Mouse (Mus musculus) hindbrain, embryonic 16.5 days (tissue): Measurements from ENCODE around the gene Ubtd1. TPM values are rescaled to one million over a fixed set of nuclear protein-coding genes. Genes with fewer than 3 reads are reported as not detected.

Experiments used
- ATAC-seq: fragments of 200-750 bp; cut with Nextera tagmentation; 2 replicates; pipeline ENCODE4 v1.8.0; 2017; ENCODE audit warnings: moderate TSS enrichment, moderate library complexity
- H3K27ac ChIP-seq: fragments of 300-500 bp; sonication (generic); 2 replicates; pipeline ENCODE4 v1.5.1; 2014; ENCODE audit warnings: low read depth, mild to moderate bottlenecking, control low read depth, low read length, moderate library complexity
- H3K27me3 ChIP-seq: fragments of 300-500 bp; sonication (generic); replicated peaks from 2 replicates; pipeline ENCODE4 v1.6.1; 2014; ENCODE audit warnings: low read length; ENCODE audit not compliant: control insufficient read depth, insufficient read depth
- H3K36me3 ChIP-seq: fragments of 300-500 bp; sonication (generic); 2 replicates; pipeline ENCODE4 v1.6.1; 2014; ENCODE audit warnings: mild to moderate bottlenecking, low read length, moderate library complexity, mixed read lengths; ENCODE audit not compliant: control insufficient read depth, insufficient read depth
- H3K4me1 ChIP-seq: fragments of 300-500 bp; sonication (generic); 2 replicates; pipeline ENCODE4 v1.6.1; 2014; ENCODE audit warnings: low read depth, low read length; ENCODE audit not compliant: control insufficient read depth, insufficient read depth
- H3K4me2 ChIP-seq: fragments of 300-500 bp; sonication (generic); 2 replicates; pipeline ENCODE4 v1.6.1; 2014; ENCODE audit warnings: mild to moderate bottlenecking, low read length, control low read depth, moderate library complexity
- H3K4me3 ChIP-seq: fragments of 300-500 bp; sonication (generic); 2 replicates; pipeline ENCODE4 v1.5.1; 2014; ENCODE audit warnings: mild to moderate bottlenecking, low read length, control low read depth, moderate library complexity
- H3K9ac ChIP-seq: fragments of 300-500 bp; sonication (generic); 2 replicates; pipeline ENCODE4 v1.6.1; 2014; ENCODE audit warnings: low read depth, mild to moderate bottlenecking, control low read depth, low read length, moderate library complexity
- H3K9me3 ChIP-seq: fragments of 300-500 bp; sonication (generic); 2 replicates; pipeline ENCODE4 v1.6.1; 2014; ENCODE audit warnings: mild to moderate bottlenecking, low read length, moderate library complexity; ENCODE audit not compliant: control insufficient read depth
- WGBS: fragments of 180-500 bp; shearing (Covaris S2); extraction: QIAGEN DNeasy Blood & Tissue Kit; methylation state at CpG from one replicate; pipeline ENCODE4 v1.1.7; 2014; 5-methylcytosine and 5-hydroxymethylcytosine counted together
- polyA plus RNA-seq: library from polyadenylated mRNA; unstranded; fragments of >200 nt; fragmentation: Nextera tagmentation; extraction: Ambion mirVana; gene quantifications from 2 replicates; pipeline ENCODE4 v1.2.1, GENCODE M21; 2015

The Ubtd1 gene
- polyA plus RNA-seq, 1 experiment from 2014 or later = 13.4 TPM

DNA sequence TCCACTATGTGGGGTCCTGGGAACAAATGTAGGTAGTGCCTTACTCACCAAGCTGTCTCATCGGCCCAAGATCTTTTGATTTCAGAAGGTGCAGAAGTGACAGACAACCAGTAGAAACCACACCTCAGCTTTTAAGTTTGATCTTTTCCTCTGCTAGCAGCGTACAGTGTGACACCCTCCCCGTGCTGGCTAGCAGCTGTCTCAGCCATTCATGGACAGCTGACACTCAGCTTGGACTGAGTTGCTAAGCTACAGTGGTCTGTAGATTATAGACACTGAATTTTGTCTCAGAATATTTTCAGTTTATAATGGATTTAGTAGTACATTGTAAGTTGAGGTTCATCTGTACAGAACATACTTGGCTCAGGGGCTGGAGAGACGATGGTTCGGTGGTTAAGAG is 49.5 kb downstream of the Ubtd1 start:
- Histone ChIP-seq H3K9ac (no peak overlapping the region), H3K4me2 (no peak overlapping the region), H3K4me1 (peaks cover 5% of the 10 kb centered on the region), H3K4me3 (no peak overlapping the region), H3K27me3 (no peaks in the 10 kb centered on the region), H3K27ac (no peak overlapping the region), H3K9me3 (no peaks in the 10 kb centered on the region), H3K36me3 (no peaks in the 10 kb centered on the region)
- 87% methylated on average over 5 of the region's 5 CpGs for WGBS
- no peak for ATAC-seq

DNA sequence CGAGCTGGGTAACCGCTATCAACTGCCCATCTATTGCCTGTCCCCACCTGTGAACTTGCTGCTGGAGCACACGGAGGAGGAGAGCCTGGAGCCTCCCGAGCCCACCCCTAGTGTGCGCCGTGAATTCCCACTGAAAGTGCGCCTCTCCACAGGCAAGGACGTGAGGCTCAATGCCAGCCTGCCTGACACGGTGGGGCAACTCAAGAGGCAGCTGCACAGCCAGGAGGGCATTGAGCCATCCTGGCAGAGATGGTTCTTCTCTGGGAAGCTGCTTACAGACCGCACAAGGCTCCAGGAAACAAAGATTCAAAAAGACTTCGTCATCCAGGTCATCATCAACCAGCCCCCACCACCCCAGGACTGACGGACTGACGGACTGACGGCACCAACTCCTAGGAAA is 52.0 kb downstream of the Ubtd1 start:
- Histone ChIP-seq H3K9me3 (no peaks in the 10 kb centered on the region), H3K27me3 (no peaks in the 10 kb centered on the region), H3K4me3 (no peak overlapping the region), H3K4me1 (peaks cover 5% of the 10 kb centered on the region), H3K36me3 (no peaks in the 10 kb centered on the region), H3K4me2 (no peak overlapping the region), H3K27ac (no peak overlapping the region), H3K9ac (no peak overlapping the region)
- WGBS = 80% methylated on average over 14 of the region's 14 CpGs
- ATAC-seq = no peak

DNA sequence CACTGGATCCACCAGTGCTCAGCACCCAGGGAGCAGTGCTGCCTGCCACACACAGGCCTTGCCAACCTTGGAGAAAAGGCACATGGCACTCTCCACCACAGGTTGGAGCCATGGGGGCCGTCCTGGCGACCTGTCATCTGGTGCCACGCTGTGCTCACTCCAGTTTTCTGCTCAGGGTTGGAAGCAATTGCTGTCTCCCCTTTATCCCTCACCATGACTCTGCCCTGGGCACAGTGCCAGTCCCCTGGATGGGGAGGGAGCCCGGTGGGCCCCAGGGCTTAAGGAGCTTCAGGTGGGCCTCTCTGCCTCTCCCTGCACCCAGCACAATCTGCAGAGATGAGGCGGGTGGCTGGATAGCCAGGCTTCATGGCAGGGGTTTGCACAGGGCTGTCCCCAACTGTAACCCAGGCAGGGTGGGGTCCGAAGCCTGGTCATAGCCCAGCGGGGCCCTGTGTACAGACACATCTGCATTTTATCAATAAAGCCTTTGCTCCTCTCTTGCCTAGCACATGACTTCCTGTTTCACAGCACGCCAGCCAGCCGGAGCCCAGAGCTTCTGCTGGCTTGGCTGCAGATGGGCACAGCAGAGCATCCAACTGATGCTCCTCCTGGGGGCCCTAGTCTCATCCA is 52.7 kb downstream of the Ubtd1 start:
- ATAC-seq = no peak
- Histone ChIP-seq H3K9me3 (no peaks in the 10 kb centered on the region), H3K27ac (no peak overlapping the region), H3K36me3 (no peaks in the 10 kb centered on the region), H3K4me2 (no peak overlapping the region), H3K4me3 (no peak overlapping the region), H3K9ac (peak overlapping the region; percentile 22; the same call in 1 of the 2 replicates), H3K27me3 (no peaks in the 10 kb centered on the region), H3K4me1 (peaks cover 5% of the 10 kb centered on the region)
- WGBS = 60% methylated on average over 9 of the region's 9 CpGs

DNA sequence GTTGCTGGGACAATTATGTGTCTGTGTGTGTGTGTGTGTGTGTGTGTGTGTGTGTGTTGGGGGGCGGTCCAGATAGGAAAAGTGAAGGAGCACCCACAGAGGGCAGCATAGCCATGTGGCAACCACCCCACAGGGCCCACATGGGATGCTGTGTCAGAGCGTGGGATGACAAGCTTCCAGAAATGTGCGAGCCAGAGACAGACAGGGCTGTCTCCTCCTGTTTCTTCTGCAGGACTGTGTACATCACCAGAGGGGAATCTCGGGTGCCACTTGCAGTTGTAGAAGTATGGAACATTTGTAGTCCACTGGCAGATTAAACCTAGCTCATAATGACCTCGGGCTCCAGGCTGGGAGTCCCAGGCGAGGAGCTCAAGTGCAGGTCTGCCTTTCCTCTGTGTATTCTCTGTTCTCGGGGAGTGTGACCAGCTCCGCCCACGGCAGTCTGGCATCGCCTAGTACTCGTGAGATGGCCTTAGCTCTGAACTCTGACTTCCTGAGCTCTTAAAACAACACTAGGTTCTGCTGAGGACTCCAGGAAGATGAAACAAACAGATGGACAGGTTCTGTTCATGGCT is 53.4 kb downstream of the Ubtd1 start:
- Histone ChIP-seq H3K27ac (no peak overlapping the region), H3K27me3 (no peaks in the 10 kb centered on the region), H3K4me1 (peaks cover 5% of the 10 kb centered on the region), H3K4me2 (no peak overlapping the region), H3K9ac (no peak overlapping the region), H3K36me3 (no peaks in the 10 kb centered on the region), H3K4me3 (no peak overlapping the region), H3K9me3 (no peaks in the 10 kb centered on the region)
- 59% methylated on average over 11 of the region's 11 CpGs for WGBS
- peak; percentile 39; the same call in 1 of the 2 replicates for ATAC-seq

DNA sequence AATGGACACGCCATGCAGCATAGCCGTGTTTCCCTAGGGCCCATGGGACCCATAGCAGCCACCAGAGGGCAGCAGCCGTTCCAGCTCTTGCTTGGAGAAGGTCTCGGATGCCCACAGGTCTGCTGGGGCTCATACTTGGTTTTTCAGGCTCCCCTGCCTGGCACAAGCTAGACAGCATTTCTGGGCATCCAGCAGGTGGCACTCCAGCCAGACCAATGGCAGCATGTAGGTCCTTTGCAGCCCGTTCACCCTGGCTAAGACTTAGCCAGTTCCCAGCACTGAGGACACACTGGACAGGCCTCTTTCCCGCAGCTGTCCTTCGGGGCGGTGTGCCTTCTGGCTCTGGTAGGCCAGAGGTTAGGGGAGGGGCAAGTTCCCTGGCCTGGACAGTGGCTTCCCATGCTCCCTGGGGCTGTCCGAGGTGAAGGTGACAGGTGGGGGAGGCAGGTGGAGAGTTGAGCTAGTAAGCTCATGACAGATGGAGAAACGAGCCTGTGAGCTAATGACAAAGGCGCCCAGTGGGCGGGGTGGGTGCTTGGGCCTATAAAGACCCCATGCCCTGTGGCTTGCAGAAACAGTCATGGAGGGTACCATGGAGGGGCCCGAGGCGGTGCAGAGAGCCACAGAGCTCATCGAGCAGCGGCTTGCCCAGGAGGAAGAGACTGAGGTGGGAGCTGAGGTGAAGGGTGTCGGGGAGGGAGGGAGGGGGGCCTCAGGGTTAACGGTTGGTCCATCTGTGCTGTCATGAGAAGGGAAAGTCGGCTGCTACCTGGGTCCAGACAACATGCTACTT is 54.1 kb downstream of the Ubtd1 start, which contains the start of gene Ankrd2:
Ankrd2 (plus strand) TSS at position 545 of the 793 bp plus-strand sequence.
- H3K4me1 ChIP-seq = peaks cover 5% of the 10 kb centered on the region
- WGBS = 66% methylated on average over 19 of the region's 19 CpGs
- H3K36me3 ChIP-seq = no peaks in the 10 kb centered on the region
- peak; percentile 86 for ATAC-seq
- H3K9me3 ChIP-seq = no peaks in the 10 kb centered on the region
- H3K4me2 ChIP-seq = no peak within 1 kb of the TSS
- no peaks in the 10 kb centered on the region for H3K27me3 ChIP-seq
- no peak within 1 kb of the TSS for H3K4me3 ChIP-seq
- no peak within 1 kb of the TSS for H3K27ac ChIP-seq
- H3K9ac ChIP-seq = no peak within 1 kb of the TSS

DNA sequence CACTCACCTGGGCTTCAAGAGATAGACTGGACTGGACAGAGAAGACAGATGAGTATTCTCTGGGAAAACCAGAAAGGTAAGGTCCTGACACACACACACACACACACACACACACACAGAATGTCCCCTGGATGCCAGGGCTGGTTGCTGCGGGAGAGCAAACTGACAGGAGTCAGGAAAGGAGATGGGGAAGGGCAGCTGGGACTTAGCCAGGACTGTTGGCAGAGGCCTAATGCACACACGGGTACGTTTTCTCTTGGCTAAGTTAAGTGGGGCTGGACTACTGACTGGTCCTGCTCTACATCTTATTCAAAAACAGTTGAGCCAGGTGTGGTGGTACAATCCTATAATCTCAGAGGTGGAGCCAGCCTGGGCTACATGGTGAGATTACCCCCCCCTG is 54.8 kb downstream of the Ubtd1 start:
- Histone ChIP-seq H3K9me3 (no peaks in the 10 kb centered on the region), H3K27ac (no peak overlapping the region), H3K4me1 (peaks cover 5% of the 10 kb centered on the region), H3K4me2 (no peak overlapping the region), H3K9ac (no peak overlapping the region), H3K4me3 (no peak overlapping the region), H3K36me3 (no peaks in the 10 kb centered on the region), H3K27me3 (no peaks in the 10 kb centered on the region)
- 60% methylated on average over 3 of the region's 3 CpGs for WGBS
- ATAC-seq = no peak

DNA sequence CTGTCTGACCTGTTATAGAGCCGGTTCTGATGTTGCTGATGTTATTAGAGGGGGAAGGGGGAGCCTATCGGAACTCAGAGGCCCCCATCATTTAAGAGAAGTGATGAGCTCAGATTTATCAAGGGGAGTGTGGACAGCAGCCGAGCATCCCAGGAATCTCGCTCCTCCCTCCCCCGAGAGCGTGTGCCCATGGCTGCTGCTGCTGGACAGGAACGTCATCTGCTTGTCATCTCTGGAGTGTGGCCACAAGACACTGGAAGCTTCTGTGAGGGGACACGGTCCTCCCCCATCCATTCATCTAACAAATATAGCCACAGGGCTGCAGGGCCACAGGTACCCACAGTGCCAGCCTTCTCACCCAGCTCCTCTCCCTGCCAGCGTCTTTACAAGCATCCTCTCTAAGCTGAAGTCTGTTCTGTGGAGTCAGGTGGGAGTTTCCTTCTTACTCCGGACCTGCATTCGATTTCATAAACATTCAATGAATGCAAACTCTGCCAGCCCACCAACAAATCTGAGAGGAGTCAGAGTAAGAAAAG is 55.7 kb downstream of the Ubtd1 start:
- H3K27ac ChIP-seq = no peak overlapping the region
- H3K36me3 ChIP-seq = no peaks in the 10 kb centered on the region
- H3K27me3 ChIP-seq = no peaks in the 10 kb centered on the region
- H3K9ac ChIP-seq = no peak overlapping the region
- peaks cover 5% of the 10 kb centered on the region for H3K4me1 ChIP-seq
- no peaks in the 10 kb centered on the region for H3K9me3 ChIP-seq
- ATAC-seq = no peak
- H3K4me3 ChIP-seq = no peak overlapping the region
- H3K4me2 ChIP-seq = no peak overlapping the region
- WGBS = 77% methylated on average over 11 of the region's 11 CpGs

DNA sequence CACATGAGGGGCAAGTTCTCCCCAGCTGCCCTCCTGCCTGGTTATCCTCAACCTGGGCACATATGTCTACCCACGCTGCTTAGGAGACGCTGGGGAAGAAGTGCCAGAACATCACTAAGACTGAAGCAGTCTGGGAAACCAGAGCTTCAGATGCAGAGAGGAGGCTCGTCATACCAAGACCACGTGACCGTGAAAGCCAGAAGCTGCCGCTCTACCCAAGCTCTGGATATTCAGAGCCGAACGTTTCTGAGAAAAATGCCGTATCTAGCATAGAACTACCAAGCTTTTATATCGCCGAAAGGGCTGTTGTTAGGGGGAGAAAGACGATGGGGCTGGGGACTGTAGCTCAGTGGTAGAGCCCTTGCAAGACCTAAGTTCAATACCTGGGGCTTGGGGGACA is 56.7 kb downstream of the Ubtd1 start:
- H3K9ac ChIP-seq = no peak overlapping the region
- no peak overlapping the region for H3K4me3 ChIP-seq
- no peaks in the 10 kb centered on the region for H3K36me3 ChIP-seq
- H3K27ac ChIP-seq = no peak overlapping the region
- H3K9me3 ChIP-seq = no peaks in the 10 kb centered on the region
- H3K4me2 ChIP-seq = no peak overlapping the region
- no peak for ATAC-seq
- H3K27me3 ChIP-seq = no peaks in the 10 kb centered on the region
- WGBS = 92% methylated on average over 12 of the region's 12 CpGs
- peaks cover 5% of the 10 kb centered on the region for H3K4me1 ChIP-seq

DNA sequence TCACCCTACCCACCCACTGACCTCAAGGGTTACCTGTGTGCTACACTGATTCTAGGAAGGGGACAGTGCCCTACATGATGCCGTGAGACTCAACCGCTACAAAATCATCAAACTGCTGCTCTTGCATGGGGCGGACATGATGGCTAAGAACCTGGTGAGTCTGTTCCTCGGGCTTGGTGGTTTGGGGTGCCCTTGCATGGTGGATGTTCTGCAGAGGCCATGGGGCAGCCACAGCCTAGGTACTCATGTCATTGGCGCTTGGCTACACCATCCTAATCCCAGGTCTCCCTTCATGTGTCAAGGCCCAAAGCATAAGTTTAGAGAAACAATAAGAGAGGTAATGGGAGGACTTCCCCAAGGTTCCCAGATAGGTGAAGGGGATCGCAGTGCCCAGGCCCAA is 62.4 kb downstream of the Ubtd1 start:
- Histone ChIP-seq H3K9me3 (peaks cover 4% of the 10 kb centered on the region; the same call in 1 of the 2 replicates), H3K9ac (no peak overlapping the region), H3K4me1 (peaks cover 4% of the 10 kb centered on the region; the same call in 1 of the 2 replicates), H3K36me3 (no peaks in the 10 kb centered on the region), H3K27me3 (0 out of 2 replicates have a peak, but pooled peaks cover 2% of the 10 kb centered on the region), H3K4me2 (no peak overlapping the region), H3K27ac (no peak overlapping the region), H3K4me3 (no peak overlapping the region)
- WGBS = 94% methylated on average over 6 of the region's 6 CpGs
- ATAC-seq = no peak
